Mouse (Mus musculus) megakaryocyte, embryonic 14.5 days (primary cell): ENCODE measurements around the gene Apol10a. TPM values are rescaled to one million over a fixed set of nuclear protein-coding genes. Genes with fewer than 3 reads are reported as not detected.
"Not testable (repeated sequence)": the region's sequence is repeated elsewhere in the genome, so short reads cannot be mapped to it uniquely, and the experiment has no call there.

Source experiments
- H3K27me3 ChIP-seq: replicated peaks from 2 replicates; pipeline ENCODE3; 2012; ENCODE audit warnings: inconsistent platforms
- H3K36me3 ChIP-seq: replicated peaks from 2 replicates; pipeline ENCODE3; 2012; ENCODE audit warnings: low read length, inconsistent platforms, mixed read lengths
- H3K4me1 ChIP-seq: 2 replicates; pipeline ENCODE4 v1.6.1; 2012; ENCODE audit warnings: inconsistent platforms
- H3K4me3 ChIP-seq: replicated peaks from 2 replicates; pipeline ENCODE3; 2012; ENCODE audit warnings: moderate library complexity, mild to moderate bottlenecking, inconsistent platforms
- H3K9me3 ChIP-seq: 2 replicates; pipeline ENCODE4 v1.6.1; 2012; ENCODE audit warnings: inconsistent platforms
- FLI1 ChIP-seq: IDR thresholded peaks from 2 replicates; pipeline ENCODE4 v1.6.1; 2012; ENCODE audit warnings: low read length, inconsistent platforms, mixed read lengths
- GATA1 ChIP-seq: IDR thresholded peaks from 3 replicates; pipeline ENCODE4 v1.6.1; 2012; ENCODE audit warnings: mixed read lengths, low read length, inconsistent platforms, borderline replicate concordance
- polyA plus RNA-seq: library from polyadenylated mRNA; stranded (reverse); fragments of >175 nt; gene quantifications from 2 replicates; pipeline ENCODE4 v1.2.3, GENCODE M21; 2012; ENCODE audit warnings: low replicate concordance; ENCODE audit not compliant: insufficient read depth

The Apol10a gene
- polyA plus RNA-seq, 1 experiment, result not detected

DNA sequence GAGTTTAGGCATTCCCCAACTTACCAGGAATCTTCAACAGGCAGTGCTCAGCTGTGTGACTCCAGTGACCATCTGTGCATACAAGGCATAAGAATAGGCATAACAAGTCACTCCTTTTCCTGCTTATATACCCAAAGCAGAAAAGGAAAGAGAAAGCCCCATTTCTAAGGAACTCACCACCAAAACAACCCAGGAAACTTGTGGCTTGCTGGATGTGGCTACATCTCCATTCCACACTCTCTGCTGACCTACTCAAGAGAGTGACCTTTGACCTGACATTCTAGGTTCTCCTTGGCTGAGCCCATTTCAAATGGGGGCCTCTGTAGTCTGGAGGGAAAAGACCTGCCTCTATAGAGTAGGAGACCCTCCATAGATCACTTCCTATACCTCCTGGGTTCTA is 56.4 kb downstream of the Apol10a start, which contains the start of gene Apol7c:
TSS of gene Apol7c (minus strand) at position 101 of the 400 bp plus-strand sequence.
- H3K36me3 ChIP-seq, result no peaks in the 10 kb centered on the region
- no peaks in the 10 kb centered on the region for H3K9me3 ChIP-seq
- H3K4me3 ChIP-seq, result no peak within 1 kb of the TSS
- TF ChIP-seq GATA1 (no peak), FLI1 (no peak)
- H3K27me3 ChIP-seq, result no peaks in the 10 kb centered on the region
- no peaks in the 10 kb centered on the region for H3K4me1 ChIP-seq

DNA sequence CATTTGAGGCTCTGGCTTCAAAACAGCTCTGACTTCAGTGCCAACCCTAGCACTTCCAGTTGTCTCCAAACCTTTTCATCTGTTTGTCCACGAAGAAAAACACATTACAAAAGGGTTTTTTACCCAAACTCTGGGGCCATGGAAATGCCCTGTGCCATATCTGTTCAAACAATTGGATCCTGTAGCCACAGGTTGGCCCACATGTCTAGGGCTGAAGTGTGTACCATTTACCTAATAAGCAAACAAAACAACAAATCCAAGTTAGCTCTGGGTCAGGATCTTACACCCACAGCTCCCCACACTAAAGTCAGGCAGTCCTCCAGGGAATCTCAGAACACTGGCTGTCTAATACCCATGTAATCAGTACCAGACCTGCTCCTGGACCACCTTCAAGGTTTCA is 62.4 kb downstream of the Apol10a start:
- H3K9me3 ChIP-seq, H3K27me3 ChIP-seq, H3K36me3 ChIP-seq, H3K4me3 ChIP-seq, H3K4me1 ChIP-seq: not testable (repeated sequence)

Other genes starting within 250 kb of the Apol10a start
- gene Rbfox2, start 170.0 kb upstream of the Apol10a start, polyA plus RNA-seq, result 0.76 and 3.6 TPM in 2 replicates
- gene Apol7a, start 77.9 kb upstream of the Apol10a start, polyA plus RNA-seq, result not detected in 2 replicates
- gene Apol9a, start 65.9 kb upstream of the Apol10a start, polyA plus RNA-seq, result not detected in 2 replicates
- gene Apol7b, start 29.6 kb upstream of the Apol10a start, polyA plus RNA-seq, result not detected in 2 replicates
- gene Apol11a, start 31.2 kb downstream of the Apol10a start, polyA plus RNA-seq, result not detected in 2 replicates
- not detected in 2 replicates for gene Apol7c, start 56.3 kb downstream of the Apol10a start, polyA plus RNA-seq
- not detected in 2 replicates for gene 1700025B11Rik, start 84.8 kb downstream of the Apol10a start, polyA plus RNA-seq
- not detected in 2 replicates for gene Apol10b, start 119.1 kb downstream of the Apol10a start, polyA plus RNA-seq
- gene Gm36245, start 122.2 kb downstream of the Apol10a start, polyA plus RNA-seq, result not detected in 2 replicates
- gene Apol11b, start 166.2 kb downstream of the Apol10a start, polyA plus RNA-seq, result 0.37 TPM in 1 of 2 replicates, not detected in the other
- gene Apol7e, start 221.8 kb downstream of the Apol10a start, polyA plus RNA-seq, result not detected in 2 replicates